Mouse (Mus musculus) megakaryocyte, embryonic 14.5 days (primary cell): Measurements from ENCODE around the gene Smg8. TPM values are rescaled to one million over a fixed set of nuclear protein-coding genes. Genes with fewer than 3 reads are reported as not detected.

Experiments
- H3K27me3 ChIP-seq: replicated peaks from 2 replicates; pipeline ENCODE3; 2012; ENCODE audit warnings: inconsistent platforms
- H3K36me3 ChIP-seq: replicated peaks from 2 replicates; pipeline ENCODE3; 2012; ENCODE audit warnings: low read length, inconsistent platforms, mixed read lengths
- H3K4me1 ChIP-seq: 2 replicates; pipeline ENCODE4 v1.6.1; 2012; ENCODE audit warnings: inconsistent platforms
- H3K4me3 ChIP-seq: replicated peaks from 2 replicates; pipeline ENCODE3; 2012; ENCODE audit warnings: moderate library complexity, mild to moderate bottlenecking, inconsistent platforms
- H3K9me3 ChIP-seq: 2 replicates; pipeline ENCODE4 v1.6.1; 2012; ENCODE audit warnings: inconsistent platforms
- FLI1 ChIP-seq: IDR thresholded peaks from 2 replicates; pipeline ENCODE4 v1.6.1; 2012; ENCODE audit warnings: low read length, inconsistent platforms, mixed read lengths
- GATA1 ChIP-seq: IDR thresholded peaks from 3 replicates; pipeline ENCODE4 v1.6.1; 2012; ENCODE audit warnings: mixed read lengths, low read length, inconsistent platforms, borderline replicate concordance
- polyA plus RNA-seq: library from polyadenylated mRNA; stranded (reverse); fragments of >175 nt; gene quantifications from 2 replicates; pipeline ENCODE4 v1.2.3, GENCODE M21; 2012; ENCODE audit warnings: low replicate concordance; ENCODE audit not compliant: insufficient read depth

The Smg8 gene
- 2.3 TPM in 1 of 2 replicates, not detected in the other for polyA plus RNA-seq

DNA sequence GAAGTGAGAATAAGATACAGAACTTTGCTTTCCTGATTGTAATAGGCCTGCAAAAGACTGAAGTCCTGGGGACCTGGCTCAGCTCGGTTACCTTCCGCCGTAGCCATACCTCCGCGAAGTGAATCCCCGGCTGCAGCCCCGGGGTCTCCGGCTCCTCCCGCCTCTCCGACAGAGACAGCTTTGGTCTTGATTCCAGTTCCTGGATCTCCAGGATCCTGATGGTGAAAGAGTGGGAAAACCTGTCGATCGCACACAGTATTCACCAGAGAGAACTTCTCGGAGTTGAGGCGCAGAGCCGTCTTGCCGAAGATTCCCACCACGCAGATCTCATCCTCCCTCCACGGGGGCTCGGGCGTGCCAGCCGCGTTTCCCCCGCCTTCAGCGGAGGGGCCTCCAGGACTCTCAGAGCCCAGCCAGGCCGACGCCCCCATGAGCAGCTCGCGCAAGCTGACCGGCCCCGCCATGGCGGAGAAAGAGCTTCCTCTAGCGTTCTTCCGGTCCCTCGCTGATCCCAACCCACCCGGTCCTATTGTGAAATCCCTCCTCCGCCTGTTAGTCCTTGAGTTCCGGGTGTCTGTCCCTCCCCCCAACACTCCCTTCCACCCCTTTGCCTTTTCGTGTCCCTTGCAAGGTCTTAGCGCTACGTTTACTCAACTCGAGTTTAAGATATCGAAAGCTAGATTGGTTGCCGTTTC, at the start of gene Smg8:
TSS of gene Smg8 (minus strand) at position 485 of the 695 bp plus-strand sequence.
- Histone ChIP-seq H3K9me3 (no peaks in the 10 kb centered on the region), H3K4me1 (peaks cover 48% of the 10 kb centered on the region), H3K4me3 (peak within 1 kb of the TSS; percentile 98), H3K27me3 (no peaks in the 10 kb centered on the region), H3K36me3 (peaks cover 58% of the 10 kb centered on the region)
- TF ChIP-seq FLI1, result no peak
- no peak for TF ChIP-seq GATA1

DNA sequence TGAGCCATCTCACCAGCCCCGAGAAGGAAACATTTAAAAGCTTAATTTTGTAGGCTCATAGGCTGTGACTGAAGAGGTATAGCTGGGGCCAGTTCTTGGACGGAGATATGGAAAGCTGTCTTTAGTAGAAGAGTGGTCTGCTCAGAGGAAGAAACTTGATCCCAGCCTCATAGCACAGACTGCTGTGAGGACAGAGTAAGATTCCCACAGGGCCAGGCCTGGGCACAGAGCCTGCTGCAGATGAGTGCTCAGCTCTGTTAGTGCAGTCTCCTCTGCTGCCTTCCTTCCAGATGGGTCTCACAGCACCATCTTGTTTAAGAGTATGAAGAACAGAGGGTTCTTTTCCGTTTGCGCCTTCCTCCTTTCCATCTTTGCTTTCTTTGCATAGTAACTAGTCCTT, 49.7 kb upstream of the Smg8 start:
- Histone ChIP-seq H3K27me3 (no peaks in the 10 kb centered on the region), H3K4me1 (peaks cover 9% of the 10 kb centered on the region), H3K36me3 (peaks cover 29% of the 10 kb centered on the region), H3K9me3 (no peaks in the 10 kb centered on the region), H3K4me3 (no peak overlapping the region)
- TF ChIP-seq FLI1 (no peak), GATA1 (no peak)

DNA sequence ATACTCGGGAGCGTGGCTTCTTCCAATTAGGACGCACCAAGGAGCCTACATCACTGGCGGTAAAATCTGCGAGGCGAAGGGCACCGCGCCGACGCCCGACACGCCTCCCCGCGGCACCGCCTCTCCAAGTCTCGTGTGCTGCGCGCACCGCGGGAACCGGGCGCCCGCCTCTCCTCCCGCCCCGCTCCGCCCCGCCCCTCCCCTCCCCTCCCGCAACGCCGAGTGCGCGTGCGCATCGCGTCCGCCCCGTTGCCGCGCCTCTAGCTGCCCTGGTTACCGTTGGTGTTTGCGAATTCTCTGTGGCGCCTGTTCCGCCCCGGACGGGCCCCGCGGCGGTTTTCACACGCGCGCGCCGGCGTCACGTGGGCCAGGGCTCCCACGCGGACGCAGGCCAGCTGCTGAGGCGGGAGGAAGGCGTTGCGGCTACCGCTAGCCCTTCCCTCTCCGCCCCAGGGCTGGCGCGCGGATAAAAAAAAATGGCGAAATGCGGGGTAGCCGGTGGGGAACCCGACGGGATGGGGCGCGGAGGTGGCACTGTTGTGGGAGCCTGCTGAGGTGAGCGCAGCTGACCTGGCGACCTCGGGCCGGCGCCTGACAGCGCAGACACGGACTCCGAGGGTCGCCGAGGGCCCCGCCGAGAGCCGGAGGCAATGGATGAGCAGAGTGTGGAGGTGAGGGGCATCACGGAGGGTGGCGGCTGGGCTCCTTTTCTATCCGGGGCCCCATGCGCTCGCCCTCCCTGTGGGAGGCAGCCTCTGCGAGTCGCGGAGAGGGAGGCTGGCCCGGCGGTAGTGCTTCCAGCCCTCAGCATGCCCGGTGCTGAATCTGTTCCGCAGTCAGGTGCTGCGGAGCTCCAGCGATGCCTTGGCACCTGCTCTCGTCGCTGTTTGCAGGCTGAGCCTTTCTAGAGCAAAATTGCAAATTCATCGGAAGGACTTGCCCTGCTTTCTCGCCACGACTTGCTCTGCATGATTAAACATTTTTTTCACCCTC, 40.5 kb upstream of the Smg8 start, which contains the start of gene Trim37:
TSS of gene Trim37 (plus strand) at position 254 of the 993 bp plus-strand sequence.
- Histone ChIP-seq H3K4me3 (peak within 1 kb of the TSS; percentile 97), H3K27me3 (no peaks in the 10 kb centered on the region), H3K4me1 (peaks cover 24% of the 10 kb centered on the region), H3K36me3 (peaks cover 37% of the 10 kb centered on the region), H3K9me3 (no peaks in the 10 kb centered on the region)
- TF ChIP-seq GATA1 (no peak), FLI1 (no peak)

DNA sequence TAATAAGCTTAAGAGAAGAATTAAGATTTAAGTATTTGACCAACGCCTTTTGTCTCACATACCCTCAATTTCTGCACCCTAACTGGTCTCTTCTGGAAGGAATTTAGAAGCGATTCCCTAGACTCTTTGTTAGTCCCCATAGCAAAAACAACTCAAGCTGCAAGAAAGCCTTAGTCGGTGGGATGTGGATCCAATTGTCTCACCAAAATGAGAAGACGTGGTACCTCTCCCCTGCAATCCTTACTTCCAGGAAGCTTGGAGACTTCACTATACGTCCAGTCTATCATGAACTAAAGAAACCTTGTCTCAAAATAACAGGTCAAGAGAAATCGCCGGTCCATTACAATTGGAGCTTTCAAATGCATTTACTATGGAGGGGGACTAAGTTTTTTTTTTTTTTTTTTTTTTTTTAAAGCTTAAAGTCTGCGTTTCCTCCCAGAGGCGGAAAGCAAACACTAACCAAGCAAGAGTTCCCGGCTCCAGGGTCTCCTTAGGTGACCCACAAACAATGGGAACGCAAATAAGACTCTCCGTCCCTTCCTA, 39.8 kb upstream of the Smg8 start:
- peaks cover 42% of the 10 kb centered on the region for H3K36me3 ChIP-seq
- H3K9me3 ChIP-seq, result no peaks in the 10 kb centered on the region
- peaks cover 24% of the 10 kb centered on the region for H3K4me1 ChIP-seq
- H3K27me3 ChIP-seq, result no peaks in the 10 kb centered on the region
- H3K4me3 ChIP-seq, result peak overlapping the region; percentile 97
- TF ChIP-seq FLI1 (no peak), GATA1 (no peak)

DNA sequence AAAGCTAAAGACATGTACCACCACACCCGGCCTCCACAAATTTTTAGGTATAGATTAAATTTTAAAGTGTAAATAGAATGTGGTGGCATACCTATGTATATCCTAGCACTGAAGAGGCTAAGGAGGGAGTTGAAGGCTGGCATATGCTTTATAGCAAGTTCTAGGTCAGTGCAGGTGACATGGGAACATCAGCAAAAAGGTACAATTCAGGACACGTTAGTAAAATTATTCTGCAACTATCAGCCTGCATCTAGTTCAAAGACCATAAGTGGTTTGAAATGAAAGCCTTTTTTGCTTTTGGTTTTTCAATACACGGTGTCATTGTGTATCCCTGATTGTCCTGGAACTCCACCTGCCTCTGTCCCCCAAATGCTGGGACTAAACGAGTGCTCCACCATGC, 39.0 kb upstream of the Smg8 start:
- peaks cover 24% of the 10 kb centered on the region for H3K4me1 ChIP-seq
- TF ChIP-seq FLI1 (no peak), GATA1 (no peak)
- no peaks in the 10 kb centered on the region for H3K9me3 ChIP-seq
- H3K27me3 ChIP-seq, result no peaks in the 10 kb centered on the region
- H3K36me3 ChIP-seq, result peaks cover 43% of the 10 kb centered on the region
- no peak overlapping the region for H3K4me3 ChIP-seq

DNA sequence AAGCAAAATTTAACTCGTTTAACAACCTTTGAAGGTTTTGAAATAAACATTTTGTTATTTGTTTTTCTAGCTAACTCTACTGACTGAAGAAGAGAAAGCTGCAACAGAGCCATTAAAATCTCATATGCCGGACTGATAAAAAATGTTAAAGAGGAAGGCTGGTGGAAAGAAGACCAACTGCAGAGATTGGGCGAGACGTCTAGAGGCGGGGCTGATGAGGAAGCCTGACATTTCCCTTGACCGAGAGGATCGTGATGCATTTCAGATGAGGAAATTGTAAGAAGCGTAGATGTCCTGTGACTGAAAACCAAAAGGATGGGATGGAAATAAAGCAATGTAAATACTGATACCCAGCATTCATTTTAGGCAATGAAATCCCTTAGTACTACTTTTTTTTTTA, 35.3 kb upstream of the Smg8 start:
- no peaks in the 10 kb centered on the region for H3K27me3 ChIP-seq
- H3K9me3 ChIP-seq, result no peaks in the 10 kb centered on the region
- TF ChIP-seq GATA1, result no peak
- TF ChIP-seq FLI1, result no peak
- H3K4me1 ChIP-seq, result peaks cover 11% of the 10 kb centered on the region; the same call in 1 of the 2 replicates
- no peak overlapping the region for H3K4me3 ChIP-seq
- H3K36me3 ChIP-seq, result peaks cover 72% of the 10 kb centered on the region

DNA sequence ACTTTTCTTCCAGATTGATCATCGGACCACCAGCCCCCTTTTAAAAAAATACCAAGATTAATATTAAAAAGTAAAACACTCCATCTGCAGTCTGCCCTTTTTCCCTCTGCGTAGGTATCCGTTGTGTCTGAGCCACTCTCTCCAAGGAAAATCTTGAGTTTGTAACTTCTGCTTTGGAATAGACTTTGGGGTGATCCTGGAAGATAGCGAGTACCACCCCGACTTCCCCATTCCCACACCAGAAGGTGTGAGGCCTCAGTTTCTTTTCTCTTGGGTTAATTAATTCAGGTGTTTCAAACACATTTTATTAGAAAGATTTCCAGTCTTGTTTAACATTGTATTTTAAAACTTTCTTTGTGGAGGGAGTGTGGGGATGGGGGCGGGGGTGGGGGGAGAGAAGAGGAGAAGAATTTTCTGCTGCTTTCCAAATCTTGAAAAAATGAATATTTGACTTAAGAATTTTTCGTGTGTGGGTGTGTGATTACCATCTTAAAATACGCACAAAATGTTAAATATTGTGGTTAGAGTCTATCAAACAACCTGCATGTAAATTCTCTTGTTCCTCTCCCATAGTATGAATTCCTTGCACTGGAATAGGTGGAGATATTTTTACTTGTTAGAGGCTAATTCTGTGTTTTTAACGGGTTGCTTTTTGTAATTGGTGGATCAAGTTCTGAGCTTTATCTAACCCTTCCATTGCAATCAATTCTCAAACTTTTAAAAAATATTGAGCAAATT, 23.8 kb upstream of the Smg8 start:
- Histone ChIP-seq H3K4me1 (peaks cover 25% of the 10 kb centered on the region; the same call in 1 of the 2 replicates), H3K36me3 (peaks cover 46% of the 10 kb centered on the region), H3K27me3 (no peaks in the 10 kb centered on the region), H3K9me3 (no peaks in the 10 kb centered on the region), H3K4me3 (peak overlapping the region; percentile 97)
- TF ChIP-seq GATA1 (no peak), FLI1 (no peak)

DNA sequence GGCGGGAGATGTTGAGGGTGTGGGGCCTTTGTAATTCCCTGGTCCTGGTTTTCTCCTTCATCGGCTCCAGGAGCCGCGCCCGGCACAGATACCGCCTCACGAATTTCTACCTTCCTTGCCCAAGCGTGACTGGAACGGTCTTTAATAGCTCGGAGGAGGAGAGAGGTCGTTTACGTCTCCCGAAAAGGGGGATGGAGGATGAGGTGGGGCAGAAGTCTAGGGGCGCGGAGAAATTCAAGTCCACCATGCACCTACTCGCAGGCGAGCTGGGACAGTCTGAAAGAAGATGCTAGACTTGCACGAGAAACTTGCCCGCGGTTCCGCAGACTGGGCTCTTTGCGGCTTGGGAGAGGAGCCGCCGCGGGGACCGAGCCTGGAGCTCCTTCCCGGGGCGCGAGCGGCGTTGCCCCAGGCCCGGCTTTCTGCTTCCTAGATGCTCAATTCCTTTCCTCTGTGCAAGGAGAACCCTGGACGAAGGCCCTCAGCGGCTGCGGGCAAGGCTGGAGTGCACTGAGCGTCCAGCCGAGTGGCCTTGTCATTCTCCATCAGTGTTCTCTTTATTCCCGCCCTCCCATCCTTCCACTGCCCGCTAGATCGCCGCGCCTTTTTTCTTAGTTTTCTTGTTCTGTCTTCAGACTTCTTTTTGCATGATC, 23.1 kb upstream of the Smg8 start:
- peaks cover 46% of the 10 kb centered on the region for H3K36me3 ChIP-seq
- no peaks in the 10 kb centered on the region for H3K27me3 ChIP-seq
- H3K4me3 ChIP-seq, result peak overlapping the region; percentile 97
- no peaks in the 10 kb centered on the region for H3K9me3 ChIP-seq
- TF ChIP-seq GATA1 (no peak), FLI1 (no peak)
- peaks cover 22% of the 10 kb centered on the region; the same call in 1 of the 2 replicates for H3K4me1 ChIP-seq
